Mouse (Mus musculus) embryonic facial prominence, embryonic 15.5 days (tissue): ENCODE data around the gene Fyn. TPM values are rescaled to one million over a fixed set of nuclear protein-coding genes. Genes with fewer than 3 reads are reported as not detected.
A peak's percentile ranks its signal among the peaks of the same experiment; 100 is the strongest.

Source experiments
- ATAC-seq: fragments of 200-750 bp; cut with Nextera tagmentation; 2 replicates; pipeline ENCODE4 v1.8.0; 2017; ENCODE audit warnings: low read depth, moderate TSS enrichment; ENCODE audit not compliant: insufficient number of reproducible peaks, low FRiP score, low TSS enrichment
- H3K27ac ChIP-seq: fragments of 300-500 bp; sonication (generic); replicated peaks from 2 replicates; pipeline ENCODE4 v1.5.1; 2015; ENCODE audit warnings: mild to moderate bottlenecking, inconsistent platforms
- H3K27me3 ChIP-seq: fragments of 300-500 bp; sonication (generic); 2 replicates; pipeline ENCODE4 v1.6.1; 2015; ENCODE audit warnings: inconsistent platforms
- H3K36me3 ChIP-seq: fragments of 300-500 bp; sonication (generic); 2 replicates; pipeline ENCODE4 v1.6.1; 2015; ENCODE audit warnings: mild to moderate bottlenecking, inconsistent platforms
- H3K4me1 ChIP-seq: fragments of 300-500 bp; sonication (generic); 2 replicates; pipeline ENCODE4 v1.6.1; 2015; ENCODE audit warnings: inconsistent platforms
- H3K4me2 ChIP-seq: fragments of 300-500 bp; sonication (generic); replicated peaks from 2 replicates; pipeline ENCODE4 v1.6.1; 2015; ENCODE audit warnings: mild to moderate bottlenecking, inconsistent platforms
- H3K4me3 ChIP-seq: fragments of 300-500 bp; sonication (generic); replicated peaks from 2 replicates; pipeline ENCODE4 v1.5.1; 2015; ENCODE audit warnings: mild to moderate bottlenecking, inconsistent platforms
- H3K9ac ChIP-seq: fragments of 300-500 bp; sonication (generic); 2 replicates; pipeline ENCODE4 v1.6.1; 2015; ENCODE audit warnings: inconsistent platforms
- H3K9me3 ChIP-seq: fragments of 300-500 bp; sonication (generic); replicated peaks from 2 replicates; pipeline ENCODE4 v1.6.1; 2016; ENCODE audit warnings: inconsistent platforms
- WGBS: fragments of 180-500 bp; shearing (Covaris S2); methylation state at CpG from one replicate; pipeline ENCODE4 v1.1.7; 2015; 5-methylcytosine and 5-hydroxymethylcytosine counted together
- polyA plus RNA-seq: library from polyadenylated mRNA; unstranded; fragments of >200 nt; fragmentation: Nextera tagmentation; extraction: Ambion mirVana; gene quantifications from 2 replicates; pipeline ENCODE4 v1.2.1, GENCODE M21; 2015

Gene Fyn
- polyA plus RNA-seq, 1 experiment from 2014 or later = 42.8 TPM

GRCm38 (mm10) chr10:39430074-39430764, 61.6 kb downstream of the Fyn start:
- Histone ChIP-seq H3K36me3 (no peaks in the 10 kb centered on the region), H3K9ac (no peak overlapping the region), H3K27me3 (no peaks in the 10 kb centered on the region), H3K4me1 (peaks cover 24% of the 10 kb centered on the region), H3K4me2 (no peak overlapping the region), H3K4me3 (no peak overlapping the region), H3K27ac (no peak overlapping the region), H3K9me3 (no peaks in the 10 kb centered on the region)
- no peak for ATAC-seq
- WGBS = 46% methylated on average over 14 of the region's 14 CpGs

- 77% methylated on average over 2 of the region's 2 CpGs for WGBS
- Histone ChIP-seq H3K27me3 (no peaks in the 10 kb centered on the region), H3K4me2 (no peak overlapping the region), H3K9me3 (no peaks in the 10 kb centered on the region), H3K27ac (no peak overlapping the region), H3K36me3 (no peaks in the 10 kb centered on the region), H3K9ac (no peak overlapping the region), H3K4me1 (peaks cover 24% of the 10 kb centered on the region), H3K4me3 (no peak overlapping the region)
- no peak for ATAC-seq
Observed at GRCm38 (mm10) chr10:39431265-39431664, 62.6 kb downstream of the Fyn start.

- no peaks in the 10 kb centered on the region for H3K27me3 ChIP-seq
- peaks cover 17% of the 10 kb centered on the region; the same call in 1 of the 2 replicates for H3K4me1 ChIP-seq
- H3K4me3 ChIP-seq = no peak overlapping the region
- H3K27ac ChIP-seq = no peak overlapping the region
- no peak overlapping the region for H3K9ac ChIP-seq
- H3K4me2 ChIP-seq = no peak overlapping the region
- WGBS = 74% methylated on average over 14 of the region's 14 CpGs
- no peaks in the 10 kb centered on the region for H3K36me3 ChIP-seq
- H3K9me3 ChIP-seq = no peaks in the 10 kb centered on the region
- no peak for ATAC-seq
Observed at GRCm38 (mm10) chr10:39432648-39433568, 64.3 kb downstream of the Fyn start.

- ATAC-seq = no peak
- Histone ChIP-seq H3K27ac (no peak overlapping the region), H3K9me3 (no peaks in the 10 kb centered on the region), H3K4me3 (no peak overlapping the region), H3K4me1 (peaks cover 17% of the 10 kb centered on the region; the same call in 1 of the 2 replicates), H3K4me2 (no peak overlapping the region), H3K36me3 (no peaks in the 10 kb centered on the region), H3K27me3 (no peaks in the 10 kb centered on the region), H3K9ac (no peak overlapping the region)
- 84% methylated on average over 7 of the region's 7 CpGs for WGBS
Observed at GRCm38 (mm10) chr10:39433893-39434292, 65.2 kb downstream of the Fyn start.

- no peak overlapping the region for H3K27ac ChIP-seq
- no peak overlapping the region for H3K4me2 ChIP-seq
- no peak overlapping the region for H3K4me3 ChIP-seq
- WGBS = 45% methylated on average over 8 of the region's 8 CpGs
- H3K36me3 ChIP-seq = no peaks in the 10 kb centered on the region
- ATAC-seq = 0 out of 2 replicates have a peak, but pooled peaks have one; percentile 15
- no peaks in the 10 kb centered on the region for H3K27me3 ChIP-seq
- H3K9ac ChIP-seq = no peak overlapping the region
- H3K9me3 ChIP-seq = no peaks in the 10 kb centered on the region
- H3K4me1 ChIP-seq = peaks cover 15% of the 10 kb centered on the region; the same call in 1 of the 2 replicates
Observed at GRCm38 (mm10) chr10:39434758-39435448, 66.2 kb downstream of the Fyn start.

GRCm38 (mm10) chr10:39438905-39439304, 70.2 kb downstream of the Fyn start:
- Histone ChIP-seq H3K27ac (no peak overlapping the region), H3K4me3 (no peak overlapping the region), H3K36me3 (no peaks in the 10 kb centered on the region), H3K4me1 (0 out of 2 replicates have a peak, but pooled peaks cover 9% of the 10 kb centered on the region), H3K27me3 (no peaks in the 10 kb centered on the region), H3K9me3 (no peaks in the 10 kb centered on the region), H3K4me2 (no peak overlapping the region), H3K9ac (no peak overlapping the region)
- ATAC-seq = no peak
- WGBS = 47% methylated on average over 5 of the region's 5 CpGs

- no peak overlapping the region for H3K4me3 ChIP-seq
- no peak overlapping the region for H3K27ac ChIP-seq
- no peak overlapping the region for H3K9ac ChIP-seq
- H3K27me3 ChIP-seq = no peaks in the 10 kb centered on the region
- H3K36me3 ChIP-seq = no peaks in the 10 kb centered on the region
- no peak overlapping the region for H3K4me2 ChIP-seq
- 76% methylated on average over 9 of the region's 9 CpGs for WGBS
- no peaks in the 10 kb centered on the region for H3K9me3 ChIP-seq
- H3K4me1 ChIP-seq = 0 out of 2 replicates have a peak, but pooled peaks cover 8% of the 10 kb centered on the region
- no peak for ATAC-seq
Observed at GRCm38 (mm10) chr10:39440506-39440905, 71.9 kb downstream of the Fyn start.

GRCm38 (mm10) chr10:39441636-39442035, 73.0 kb downstream of the Fyn start:
- no peak for ATAC-seq
- Histone ChIP-seq H3K36me3 (no peaks in the 10 kb centered on the region), H3K27me3 (no peaks in the 10 kb centered on the region), H3K4me2 (no peak overlapping the region), H3K4me1 (0 out of 2 replicates have a peak, but pooled peaks cover 8% of the 10 kb centered on the region), H3K4me3 (no peak overlapping the region), H3K9ac (no peak overlapping the region), H3K27ac (no peak overlapping the region), H3K9me3 (no peaks in the 10 kb centered on the region)

- no peak for ATAC-seq
- no peaks in the 10 kb centered on the region for H3K27me3 ChIP-seq
Observed at GRCm38 (mm10) chr10:39443122-39443521, 74.5 kb downstream of the Fyn start.

GRCm38 (mm10) chr10:39443947-39444346, 75.3 kb downstream of the Fyn start:
- H3K9me3 ChIP-seq = no peaks in the 10 kb centered on the region
- H3K4me1 ChIP-seq = peaks cover 11% of the 10 kb centered on the region; the same call in 1 of the 2 replicates
- no peak for ATAC-seq
- no peak overlapping the region for H3K4me2 ChIP-seq
- no peak overlapping the region for H3K9ac ChIP-seq
- no peak overlapping the region; the same call in 1 of the 2 replicates for H3K27ac ChIP-seq
- no peak overlapping the region for H3K4me3 ChIP-seq
- H3K36me3 ChIP-seq = no peaks in the 10 kb centered on the region
- H3K27me3 ChIP-seq = no peaks in the 10 kb centered on the region

More at GRCm38 (mm10) chr10:39443122-39443521, 74.5 kb downstream of the Fyn start:
- H3K9me3 ChIP-seq = no peaks in the 10 kb centered on the region
- no peak overlapping the region for H3K27ac ChIP-seq
- WGBS = 39% methylated on average over 2 of the region's 2 CpGs
- no peak overlapping the region for H3K9ac ChIP-seq
- 0 out of 2 replicates have a peak, but pooled peaks cover 8% of the 10 kb centered on the region for H3K4me1 ChIP-seq
- H3K36me3 ChIP-seq = no peaks in the 10 kb centered on the region
- no peak overlapping the region for H3K4me3 ChIP-seq
- H3K4me2 ChIP-seq = no peak overlapping the region

GRCm38 (mm10) chr10:39445870-39446269, 77.2 kb downstream of the Fyn start:
- Histone ChIP-seq H3K9me3 (no peaks in the 10 kb centered on the region), H3K4me1 (peaks cover 27% of the 10 kb centered on the region), H3K4me3 (no peak overlapping the region), H3K27ac (no peak overlapping the region), H3K36me3 (no peaks in the 10 kb centered on the region), H3K9ac (no peak overlapping the region), H3K27me3 (no peaks in the 10 kb centered on the region), H3K4me2 (no peak overlapping the region)
- WGBS = 89% methylated on average over 11 of the region's 11 CpGs
- no peak for ATAC-seq
